Mouse (Mus musculus) neutrophil, adult 5-6 weeks (primary cell): ENCODE measurements around the gene Olfr67. TPM values are rescaled to one million over a fixed set of nuclear protein-coding genes. Genes with fewer than 3 reads are reported as not detected.
"Not testable (repeated sequence)": the region's sequence is repeated elsewhere in the genome, so short reads cannot be mapped to it uniquely, and the experiment has no call there.

Experiments
- ATAC-seq: fragments of 151-379, 151-347 bp; 2 replicates; pipeline ENCODE4 v1.8.0; 2017; ENCODE audit warnings: mild to moderate bottlenecking, moderate TSS enrichment; ENCODE audit not compliant: insufficient number of reproducible peaks, poor library complexity, low FRiP score, severe bottlenecking; ENCODE audit errors: extremely low read depth
- total RNA-seq: library from RNA; stranded (forward); fragments of 200-1000 nt; gene quantifications from 2 replicates; pipeline ENCODE4 v1.2.3, GENCODE M21; 2017

Gene Olfr67
- total RNA-seq, 1 experiment from 2014 or later = not detected

GRCm38 (mm10) chr7:103792669-103793388 is 1.2 kb upstream of the Olfr67 start:
- ATAC-seq = peak; percentile 41; the same call in 1 of the 2 replicates

- no peak for ATAC-seq
These were observed 12.0 kb downstream of the Olfr67 start, which contains the start of gene Olfr68 for GRCm38 (mm10) chr7:103779598-103779997. TSS of gene Olfr68 (minus strand) at chr7:103779698.

GRCm38 (mm10) chr7:103777652-103778051 is 14.0 kb downstream of the Olfr67 start:
- ATAC-seq = not testable (repeated sequence)

- no peak for ATAC-seq
These were observed 20.1 kb downstream of the Olfr67 start, which contains the start of gene Olfr69 for GRCm38 (mm10) chr7:103771494-103771893. TSS of gene Olfr69 (minus strand) at chr7:103771594.

- not testable (repeated sequence) for ATAC-seq
These were observed 23.9 kb downstream of the Olfr67 start for GRCm38 (mm10) chr7:103767687-103768086.

- not testable (repeated sequence) for ATAC-seq
These were observed 29.4 kb downstream of the Olfr67 start for GRCm38 (mm10) chr7:103762212-103762611.

GRCm38 (mm10) chr7:103757233-103757632 is 34.4 kb downstream of the Olfr67 start, which contains the start of gene Olfr630:
TSS of gene Olfr630 (minus strand) at chr7:103757333.
- no peak for ATAC-seq

- ATAC-seq = no peak
These were observed 46.8 kb downstream of the Olfr67 start, which contains the start of gene Olfr629 for GRCm38 (mm10) chr7:103744843-103745242. TSS of gene Olfr629 (minus strand) at chr7:103744943.

Other genes starting within 250 kb of the Olfr67 start
- not detected in 2 replicates for gene Olfr612, start 249.1 kb downstream of the Olfr67 start, total RNA-seq
- gene Olfr613, start 243.7 kb downstream of the Olfr67 start, total RNA-seq = not detected in 2 replicates
- gene Olfr615, start 235.7 kb downstream of the Olfr67 start, total RNA-seq = not detected in 2 replicates
- gene Olfr616, start 222.7 kb downstream of the Olfr67 start, total RNA-seq = not detected in 2 replicates
- not detected in 2 replicates for gene Olfr617, start 218.8 kb downstream of the Olfr67 start, total RNA-seq
- not detected in 2 replicates for gene Olfr618, start 201.7 kb downstream of the Olfr67 start, total RNA-seq
- gene Olfr619, start 191.2 kb downstream of the Olfr67 start, total RNA-seq = not detected in 2 replicates
- gene Olfr620, start 179.3 kb downstream of the Olfr67 start, total RNA-seq = 0.25 TPM in 1 of 2 replicates, not detected in the other
- not detected in 2 replicates for gene Olfr622, start 149.1 kb downstream of the Olfr67 start, total RNA-seq
- not detected in 2 replicates for gene Olfr623, start 128.1 kb downstream of the Olfr67 start, total RNA-seq
- 0.12 TPM in 1 of 2 replicates, not detected in the other for gene Olfr624, start 120.6 kb downstream of the Olfr67 start, total RNA-seq
- gene Olfr625-ps1, start 109.1 kb downstream of the Olfr67 start, total RNA-seq = not detected in 2 replicates
- 0.12 TPM in 1 of 2 replicates, not detected in the other for gene Olfr243, start 77.2 kb downstream of the Olfr67 start, total RNA-seq
- not detected in 2 replicates for gene Olfr628, start 61.4 kb downstream of the Olfr67 start, total RNA-seq
- not detected in 2 replicates for gene Olfr629, start 46.9 kb downstream of the Olfr67 start, total RNA-seq
- gene Olfr630, start 34.5 kb downstream of the Olfr67 start, total RNA-seq = not detected in 2 replicates
- gene Olfr69, start 20.2 kb downstream of the Olfr67 start, total RNA-seq = 0.23 TPM in 1 of 2 replicates, not detected in the other
- gene Olfr68, start 12.1 kb downstream of the Olfr67 start, total RNA-seq = not detected in 2 replicates
- gene Hbb-bt, start 22.2 kb upstream of the Olfr67 start, total RNA-seq = 1,968 and 2,313 TPM in 2 replicates
- 10,177 and 10,178 TPM in 2 replicates for gene Hbb-bs, start 36.3 kb upstream of the Olfr67 start, total RNA-seq
- not detected in 2 replicates for gene Hbb-bh2, start 48.7 kb upstream of the Olfr67 start, total RNA-seq
- gene Hbb-bh1, start 51.3 kb upstream of the Olfr67 start, total RNA-seq = not detected in 2 replicates
- not detected in 2 replicates for gene Hbb-y, start 61.4 kb upstream of the Olfr67 start, total RNA-seq
- gene Olfr66, start 94.4 kb upstream of the Olfr67 start, total RNA-seq = 0.12 TPM in 1 of 2 replicates, not detected in the other
- not detected in 2 replicates for gene Olfr64, start 102.7 kb upstream of the Olfr67 start, total RNA-seq
- not detected in 2 replicates for gene Olfr65, start 111.7 kb upstream of the Olfr67 start, total RNA-seq
- not detected in 2 replicates for gene Olfr631, start 137.0 kb upstream of the Olfr67 start, total RNA-seq
- not detected in 2 replicates for gene Olfr632, start 142.5 kb upstream of the Olfr67 start, total RNA-seq
- not detected in 2 replicates for gene Olfr633, start 152.6 kb upstream of the Olfr67 start, total RNA-seq
- not detected in 2 replicates for gene Olfr635, start 179.3 kb upstream of the Olfr67 start, total RNA-seq
- gene Olfr638, start 206.9 kb upstream of the Olfr67 start, total RNA-seq = not detected in 2 replicates
- not detected in 2 replicates for gene Olfr639, start 225.5 kb upstream of the Olfr67 start, total RNA-seq
- 0.12 TPM in 1 of 2 replicates, not detected in the other for gene Olfr640, start 233.8 kb upstream of the Olfr67 start, total RNA-seq
- gene Olfr641, start 243.6 kb upstream of the Olfr67 start, total RNA-seq = not detected in 2 replicates